Mouse (Mus musculus) spleen, embryonic (tissue): ENCODE results near the gene Ehmt1.
"Not testable (repeated sequence)": the region's sequence is repeated elsewhere in the genome, so short reads cannot be mapped to it uniquely, and the experiment has no call there.

Source experiments
- CTCF ChIA-PET: fragments of 350-600 bp; sonication (Branson Sonifier 250); formaldehyde crosslinking; loops from one replicate; lab custom pipeline; 2022; lab: Charles Lee

Ehmt1 gene

GRCm38 (mm10) chr2:24918930-24919838 lies at the start of gene Ehmt1:
Ehmt1 (minus strand) TSS chr2:24919614.
- CTCF ChIA-PET, result interaction anchor here (0.6 kb wide), 2 partner anchors 68 to 471 kb away, joined by 3 to 17 read pairs; no protein-coding TSS in a partner anchor

GRCm38 (mm10) chr2:24962304-24963000 lies 43.0 kb upstream of the Ehmt1 start, which contains the start of gene Dph7:
Dph7 (plus strand) TSS chr2:24962400.
- CTCF ChIA-PET, result interaction anchor here (0.7 kb wide), 1 partner anchor 9 kb away, joined by 4 read pairs; no protein-coding TSS in a partner anchor

- CTCF ChIA-PET, result interaction anchor here (0.6 to 0.8 kb wide), 2 partner anchors 12 to 77 kb away, joined by 3 to 11 read pairs; no protein-coding TSS in a partner anchor
Observed at GRCm38 (mm10) chr2:24960910-24961309, 41.5 kb upstream of the Ehmt1 start.

- CTCF ChIA-PET, result no interaction called here
Observed at GRCm38 (mm10) chr2:24952537-24953055, 33.2 kb upstream of the Ehmt1 start.

- CTCF ChIA-PET, result interaction anchor here (0.6 to 2.2 kb wide), 2 partner anchors 15 to 689 kb away, joined by 6 to 10 read pairs; partner anchors contain the start of gene Arrdc1
Observed at GRCm38 (mm10) chr2:24950189-24950535, 30.7 kb upstream of the Ehmt1 start.

- CTCF ChIA-PET, result interaction anchor here (1.2 to 2.2 kb wide), 2 partner anchors 11 to 14 kb away, joined by 3 to 10 read pairs; partner anchors contain the start of gene Arrdc1
Observed at GRCm38 (mm10) chr2:24949421-24950188, 30.2 kb upstream of the Ehmt1 start, which contains the start of gene Zmynd19. Zmynd19 (plus strand) TSS chr2:24949792.

GRCm38 (mm10) chr2:24944304-24944703 lies 24.9 kb upstream of the Ehmt1 start:
- CTCF ChIA-PET, result not testable (repeated sequence)

- CTCF ChIA-PET, result no interaction called here
Observed at GRCm38 (mm10) chr2:24942092-24942491, 22.7 kb upstream of the Ehmt1 start.

GRCm38 (mm10) chr2:24935057-24935796 lies 15.8 kb upstream of the Ehmt1 start, which contains the start of gene Arrdc1:
Arrdc1 (minus strand) TSS chr2:24935252.
- CTCF ChIA-PET, result interaction anchor here (0.6 to 2.7 kb wide), 2 partner anchors 14 to 28 kb away, joined by 3 to 10 read pairs; partner anchors contain the start of gene Zmynd19

GRCm38 (mm10) chr2:24934441-24934963 lies 15.1 kb upstream of the Ehmt1 start:
- CTCF ChIA-PET, result interaction anchor here (2.7 kb wide), 1 partner anchor 15 kb away, joined by 10 read pairs; the partner anchor contains the start of gene Zmynd19

GRCm38 (mm10) chr2:24929593-24929992 lies 10.2 kb upstream of the Ehmt1 start:
- CTCF ChIA-PET, result no interaction called here

- CTCF ChIA-PET, result no interaction called here
Observed at GRCm38 (mm10) chr2:24929119-24929518, 9.7 kb upstream of the Ehmt1 start.

- CTCF ChIA-PET, result no interaction called here
Observed at GRCm38 (mm10) chr2:24927810-24928479, 8.5 kb upstream of the Ehmt1 start.

GRCm38 (mm10) chr2:24926965-24927358 lies 7.5 kb upstream of the Ehmt1 start:
- CTCF ChIA-PET, result interaction anchor here (0.6 kb wide), 1 partner anchor 21 kb away, joined by 11 read pairs; no protein-coding TSS in a partner anchor

GRCm38 (mm10) chr2:24926345-24926964 lies 7.0 kb upstream of the Ehmt1 start:
- CTCF ChIA-PET, result interaction anchor here (0.6 to 0.7 kb wide), 2 partner anchors 14 to 21 kb away, joined by 3 to 11 read pairs; no protein-coding TSS in a partner anchor

GRCm38 (mm10) chr2:24925284-24925683 lies 5.9 kb upstream of the Ehmt1 start:
- CTCF ChIA-PET, result interaction anchor here (0.6 kb wide), 1 partner anchor 102 kb away, joined by 3 read pairs; no protein-coding TSS in a partner anchor

GRCm38 (mm10) chr2:24923561-24923960 lies 4.1 kb upstream of the Ehmt1 start:
- CTCF ChIA-PET, result interaction anchor here (0.8 kb wide), 1 partner anchor 10 kb away, joined by 3 read pairs; no protein-coding TSS in a partner anchor

- CTCF ChIA-PET, result interaction anchor here (0.6 kb wide), 2 partner anchors 68 to 470 kb away, joined by 3 to 17 read pairs; no protein-coding TSS in a partner anchor
Observed at GRCm38 (mm10) chr2:24919839-24920175, 393 bp upstream of the Ehmt1 start.
